Mouse (Mus musculus): ENCODE measurements at regions not wholly inside any gene's neighbourhood (a gene's known extent, or its start where the extent isn't known, plus 50 kb on each side); places are given as distances from the start of the nearest gene placed in this dataset.

GRCm38 (mm10) chr9:41611534-41612451, 450.3 kb upstream of the Ubash3b start:
- TF ChIP-seq TAL1 (IDR thresholded peaks at IDR 0.05; ENCODE audit: low read length) (no peak), GATA1 (IDR thresholded peaks at IDR 0.05; ENCODE audit: low read length) (no peak)
